Mouse (Mus musculus) lung, postnatal 14 days (tissue): ENCODE measurements around the gene Dcaf17.

ENCODE experiments used
- DNase-seq: peaks from one replicate; pipeline ENCODE4 v3.0.0; 2021

Dcaf17 gene

GRCm38 (mm10) chr2:71122268-71123029 is 67.3 kb downstream of the Dcaf17 start:
- no peak for DNase-seq

GRCm38 (mm10) chr2:71123591-71123990 is 68.5 kb downstream of the Dcaf17 start:
- DNase-seq = no peak

GRCm38 (mm10) chr2:71127779-71128534 is 72.8 kb downstream of the Dcaf17 start:
- no peak for DNase-seq

- no peak for DNase-seq
Observed at GRCm38 (mm10) chr2:71130366-71130765, 75.2 kb downstream of the Dcaf17 start.

- no peak for DNase-seq
Observed at GRCm38 (mm10) chr2:71131866-71132496, 76.9 kb downstream of the Dcaf17 start.

DNA sequence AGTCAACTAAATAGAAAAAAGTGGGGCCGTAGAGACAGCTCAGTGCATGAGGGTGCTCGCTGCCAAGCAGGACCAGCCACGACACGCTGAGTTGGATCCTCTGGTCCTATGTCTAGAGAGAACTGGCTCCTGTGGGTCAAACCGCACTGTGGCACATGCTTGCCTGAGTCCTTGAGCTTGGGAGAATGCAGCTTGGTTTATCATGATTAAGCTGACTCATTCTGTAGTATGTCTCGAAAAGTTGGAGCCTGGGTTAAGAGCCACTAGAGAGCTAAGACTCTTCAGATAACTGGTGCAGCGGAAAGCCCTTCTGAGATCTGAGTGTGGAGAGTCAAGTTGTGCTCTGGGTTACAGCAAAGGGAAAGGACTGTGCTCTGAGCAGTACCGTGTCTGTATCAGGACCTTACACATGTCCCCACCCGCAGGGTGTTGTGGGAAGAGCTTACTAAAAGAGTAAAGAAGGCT is 78.9 kb downstream of the Dcaf17 start:
- DNase-seq = no peak

DNA sequence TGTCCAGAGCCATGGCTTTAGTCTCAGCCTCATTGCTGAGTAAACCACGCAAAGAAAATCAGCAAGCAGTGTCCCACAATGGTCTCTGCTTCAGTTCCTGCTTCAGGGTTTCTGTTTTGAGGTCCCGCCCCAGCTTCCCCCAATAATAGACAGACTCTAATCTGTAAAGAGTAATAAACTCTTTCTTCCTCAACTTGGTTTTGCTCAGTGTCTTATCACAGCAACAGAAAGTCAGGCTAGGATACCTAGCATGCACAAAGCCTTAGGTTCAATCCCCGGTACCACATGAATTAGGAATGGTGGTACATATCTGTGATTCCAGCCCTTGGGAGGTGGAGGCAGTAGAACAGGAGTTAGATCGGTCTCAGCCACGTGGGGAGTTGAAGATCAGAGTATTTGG is 79.7 kb downstream of the Dcaf17 start:
- DNase-seq = no peak

- no peak for DNase-seq
Observed at GRCm38 (mm10) chr2:71140622-71141021, 85.5 kb downstream of the Dcaf17 start.

- no peak for DNase-seq
Observed at GRCm38 (mm10) chr2:71142410-71142809, 87.3 kb downstream of the Dcaf17 start.

DNA sequence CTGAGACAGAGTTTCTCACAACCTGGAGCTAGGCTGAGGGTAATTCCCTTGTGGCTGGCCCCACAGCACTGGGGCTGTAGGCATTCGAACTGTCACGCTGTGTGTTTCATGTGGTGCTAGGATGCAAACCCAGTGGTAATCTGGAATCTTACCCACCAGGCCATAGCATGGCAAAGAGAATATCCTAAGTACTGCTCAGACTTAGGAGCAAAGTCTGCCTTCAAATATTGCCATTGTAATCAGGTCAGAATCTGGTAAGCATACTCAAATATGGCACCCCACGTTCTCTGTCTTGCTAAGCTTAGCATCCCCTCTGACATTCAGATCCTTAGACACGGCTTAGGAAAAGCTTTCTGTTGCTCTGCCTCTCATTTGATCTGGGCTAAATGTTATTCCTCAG is 90.7 kb downstream of the Dcaf17 start:
- DNase-seq = no peak

- DNase-seq = no peak
Observed at GRCm38 (mm10) chr2:71146266-71146665, 91.1 kb downstream of the Dcaf17 start.

GRCm38 (mm10) chr2:71147816-71148215 is 92.7 kb downstream of the Dcaf17 start:
- no peak for DNase-seq
